Mouse (Mus musculus) ovary, postnatal 14 days (tissue): Measurements from ENCODE around the gene Bnip1.
A peak's percentile ranks its signal among the peaks of the same experiment; 100 is the strongest.

Experiments
- DNase-seq: peaks from one replicate; pipeline ENCODE4 v3.0.0; 2022; ENCODE audit warnings: low spot score

The Bnip1 gene

GRCm38 (mm10) chr17:26793068-26793765 is 12.4 kb downstream of the Bnip1 start:
- DNase-seq: no peak

- DNase-seq: peak; percentile 36
Measured at GRCm38 (mm10) chr17:26794744-26795143, 13.9 kb downstream of the Bnip1 start.

GRCm38 (mm10) chr17:26795386-26795785 is 14.5 kb downstream of the Bnip1 start:
- no peak for DNase-seq

- no peak for DNase-seq
Measured at GRCm38 (mm10) chr17:26797379-26798128, 16.7 kb downstream of the Bnip1 start.

GRCm38 (mm10) chr17:26802886-26803285 is 22.0 kb downstream of the Bnip1 start:
- no peak for DNase-seq

- DNase-seq: no peak
Measured at GRCm38 (mm10) chr17:26812607-26813006, 31.7 kb downstream of the Bnip1 start.

GRCm38 (mm10) chr17:26813497-26813896 is 32.6 kb downstream of the Bnip1 start:
- DNase-seq: no peak

GRCm38 (mm10) chr17:26816810-26817209 is 35.9 kb downstream of the Bnip1 start:
- DNase-seq: no peak

- DNase-seq: no peak
Measured at GRCm38 (mm10) chr17:26817776-26818175, 36.9 kb downstream of the Bnip1 start.

GRCm38 (mm10) chr17:26826131-26826530 is 45.3 kb downstream of the Bnip1 start:
- no peak for DNase-seq

- no peak for DNase-seq
Measured at GRCm38 (mm10) chr17:26833806-26834205, 52.9 kb downstream of the Bnip1 start.

- DNase-seq: no peak
Measured at GRCm38 (mm10) chr17:26834302-26834965, 53.6 kb downstream of the Bnip1 start.

GRCm38 (mm10) chr17:26834966-26835755 is 54.3 kb downstream of the Bnip1 start:
- no peak for DNase-seq

GRCm38 (mm10) chr17:26835956-26836355 is 55.1 kb downstream of the Bnip1 start:
- no peak for DNase-seq

GRCm38 (mm10) chr17:26836377-26836776 is 55.5 kb downstream of the Bnip1 start:
- DNase-seq: no peak

GRCm38 (mm10) chr17:26836786-26837545 is 56.1 kb downstream of the Bnip1 start:
- DNase-seq: no peak

- DNase-seq: no peak
Measured at GRCm38 (mm10) chr17:26837546-26837985, 56.7 kb downstream of the Bnip1 start.

GRCm38 (mm10) chr17:26838191-26838910 is 57.5 kb downstream of the Bnip1 start:
- DNase-seq: no peak

- no peak for DNase-seq
Measured at GRCm38 (mm10) chr17:26838911-26839717, 58.2 kb downstream of the Bnip1 start.
